Mouse (Mus musculus) hindbrain, embryonic 16.5 days (tissue): ENCODE results near the gene Ikzf4. TPM values are rescaled to one million over a fixed set of nuclear protein-coding genes. Genes with fewer than 3 reads are reported as not detected.
"Not testable (repeated sequence)": the region's sequence is repeated elsewhere in the genome, so short reads cannot be mapped to it uniquely, and the experiment has no call there.

ENCODE experiments used
- ATAC-seq: fragments of 200-750 bp; cut with Nextera tagmentation; 2 replicates; pipeline ENCODE4 v1.8.0; 2017; ENCODE audit warnings: moderate TSS enrichment, moderate library complexity
- H3K27ac ChIP-seq: fragments of 300-500 bp; sonication (generic); 2 replicates; pipeline ENCODE4 v1.5.1; 2014; ENCODE audit warnings: low read depth, mild to moderate bottlenecking, control low read depth, low read length, moderate library complexity
- H3K27me3 ChIP-seq: fragments of 300-500 bp; sonication (generic); replicated peaks from 2 replicates; pipeline ENCODE4 v1.6.1; 2014; ENCODE audit warnings: low read length; ENCODE audit not compliant: control insufficient read depth, insufficient read depth
- H3K36me3 ChIP-seq: fragments of 300-500 bp; sonication (generic); 2 replicates; pipeline ENCODE4 v1.6.1; 2014; ENCODE audit warnings: mild to moderate bottlenecking, low read length, moderate library complexity, mixed read lengths; ENCODE audit not compliant: control insufficient read depth, insufficient read depth
- H3K4me1 ChIP-seq: fragments of 300-500 bp; sonication (generic); 2 replicates; pipeline ENCODE4 v1.6.1; 2014; ENCODE audit warnings: low read depth, low read length; ENCODE audit not compliant: control insufficient read depth, insufficient read depth
- H3K4me2 ChIP-seq: fragments of 300-500 bp; sonication (generic); 2 replicates; pipeline ENCODE4 v1.6.1; 2014; ENCODE audit warnings: mild to moderate bottlenecking, low read length, control low read depth, moderate library complexity
- H3K4me3 ChIP-seq: fragments of 300-500 bp; sonication (generic); 2 replicates; pipeline ENCODE4 v1.5.1; 2014; ENCODE audit warnings: mild to moderate bottlenecking, low read length, control low read depth, moderate library complexity
- H3K9ac ChIP-seq: fragments of 300-500 bp; sonication (generic); 2 replicates; pipeline ENCODE4 v1.6.1; 2014; ENCODE audit warnings: low read depth, mild to moderate bottlenecking, control low read depth, low read length, moderate library complexity
- H3K9me3 ChIP-seq: fragments of 300-500 bp; sonication (generic); 2 replicates; pipeline ENCODE4 v1.6.1; 2014; ENCODE audit warnings: mild to moderate bottlenecking, low read length, moderate library complexity; ENCODE audit not compliant: control insufficient read depth
- WGBS: fragments of 180-500 bp; shearing (Covaris S2); extraction: QIAGEN DNeasy Blood & Tissue Kit; methylation state at CpG from one replicate; pipeline ENCODE4 v1.1.7; 2014; 5-methylcytosine and 5-hydroxymethylcytosine counted together
- polyA plus RNA-seq: library from polyadenylated mRNA; unstranded; fragments of >200 nt; fragmentation: Nextera tagmentation; extraction: Ambion mirVana; gene quantifications from 2 replicates; pipeline ENCODE4 v1.2.1, GENCODE M21; 2015

Ikzf4 gene
- polyA plus RNA-seq, 1 experiment from 2014 or later = 15.3 TPM

DNA sequence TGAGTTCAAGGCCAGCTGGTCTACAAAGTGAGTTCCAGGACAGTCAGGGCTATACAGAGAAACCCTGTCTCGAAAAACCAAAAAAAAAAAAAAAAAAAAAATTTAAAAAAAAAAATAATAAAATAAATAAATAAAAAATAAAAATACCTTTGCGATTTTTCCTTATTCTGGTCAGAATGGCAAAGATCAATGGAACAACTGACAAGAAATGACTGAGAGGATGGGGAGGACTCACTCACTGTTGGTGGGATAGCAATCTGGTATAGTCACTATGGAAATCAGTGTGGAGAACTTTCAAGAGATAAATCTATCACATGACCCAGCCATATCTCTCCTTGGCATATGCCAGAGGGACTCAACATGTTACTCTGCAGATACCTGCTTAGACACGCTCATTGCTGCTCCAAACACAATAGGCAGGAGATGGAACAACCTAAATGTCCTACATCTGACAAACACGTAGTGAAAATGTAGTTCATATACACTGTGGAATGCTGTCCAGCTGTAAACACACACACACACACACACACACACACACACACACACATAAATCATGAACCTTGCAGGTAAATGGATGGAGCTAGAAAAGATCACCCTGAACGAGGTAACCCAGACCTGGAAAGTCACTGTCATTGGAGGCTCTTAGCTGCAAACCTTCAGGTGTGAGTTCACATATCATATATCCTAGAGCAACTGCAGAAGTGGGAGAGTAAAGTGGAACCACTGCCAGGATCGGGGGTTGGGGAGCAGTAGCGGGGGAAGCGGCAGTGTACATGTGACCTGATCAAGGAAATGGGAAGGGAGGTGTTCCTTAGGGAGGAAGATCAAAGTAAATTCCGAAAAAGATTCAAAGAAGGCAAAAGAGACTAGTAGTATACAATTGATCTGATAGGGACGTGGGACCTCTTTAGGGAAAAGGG is 18.1 kb downstream of the Ikzf4 start:
- 87% methylated on average over 10 of the region's 10 CpGs for WGBS
- ATAC-seq = no peak; the same call in 1 of the 2 replicates
- H3K36me3 ChIP-seq = peaks cover 13% of the 10 kb centered on the region
- H3K4me2 ChIP-seq = no peak overlapping the region
- no peak overlapping the region for H3K27ac ChIP-seq
- no peaks in the 10 kb centered on the region for H3K9me3 ChIP-seq
- H3K4me1 ChIP-seq = peaks cover 7% of the 10 kb centered on the region
- H3K4me3 ChIP-seq = no peak overlapping the region
- H3K27me3 ChIP-seq = no peaks in the 10 kb centered on the region
- H3K9ac ChIP-seq = no peak overlapping the region

DNA sequence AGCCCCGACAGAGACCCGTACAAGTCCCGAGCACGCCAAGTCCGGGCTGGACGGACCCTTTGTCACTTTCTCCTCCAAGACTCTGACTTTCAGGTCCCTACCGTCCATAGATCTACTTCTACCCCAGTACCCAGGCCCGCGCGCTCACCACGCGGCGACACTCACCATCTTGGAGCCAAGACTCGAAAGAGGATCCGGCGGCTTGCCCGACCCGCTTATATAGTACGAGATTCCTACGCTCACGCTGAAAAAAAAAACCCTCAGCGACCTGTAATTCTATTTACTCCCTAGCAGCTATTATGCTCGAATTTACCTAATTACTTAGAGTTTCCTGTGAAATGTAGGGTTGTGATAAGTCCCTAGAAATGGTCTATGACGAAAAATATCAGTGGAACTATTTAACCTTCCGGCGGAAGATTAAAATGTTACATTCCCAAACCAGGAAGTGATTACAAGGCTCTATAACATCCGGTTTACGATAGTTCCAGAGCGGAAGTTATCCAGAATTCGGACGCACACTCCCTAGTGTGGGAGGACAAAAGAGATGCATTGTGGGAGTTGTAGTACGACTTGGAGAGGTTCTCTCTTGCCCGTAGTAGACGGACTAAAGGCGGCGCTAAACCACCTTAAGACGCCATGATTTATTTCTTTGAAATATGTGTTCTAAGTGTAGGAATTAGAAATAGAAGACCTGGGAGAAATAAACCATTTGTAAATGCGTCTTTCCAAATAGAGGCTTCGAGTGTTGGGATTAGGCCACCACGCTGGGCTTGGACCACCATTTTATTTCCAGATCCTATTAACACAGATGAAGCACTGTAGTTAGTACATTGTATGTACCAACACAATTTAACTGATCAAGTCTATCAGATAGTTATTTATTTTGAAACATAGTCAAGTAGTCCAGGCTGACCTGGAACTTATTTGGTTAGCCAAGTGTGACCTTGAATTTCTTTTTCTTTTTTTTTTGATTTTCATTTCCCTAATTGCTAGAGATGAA is 19.2 kb downstream of the Ikzf4 start, which contains the start of gene Rps26:
Gene Rps26 (minus strand): TSS at position 437 of the 1,000 bp plus-strand sequence.
- peak within 1 kb of the TSS; percentile 91 for H3K9ac ChIP-seq
- no peaks in the 10 kb centered on the region for H3K9me3 ChIP-seq
- WGBS = under 1% methylated on average over 40 of the region's 40 CpGs
- peak within 1 kb of the TSS; percentile 89 for H3K4me3 ChIP-seq
- peaks cover 7% of the 10 kb centered on the region for H3K4me1 ChIP-seq
- H3K27ac ChIP-seq = peak within 1 kb of the TSS; percentile 79
- ATAC-seq = peak; percentile 97
- H3K27me3 ChIP-seq = no peaks in the 10 kb centered on the region
- H3K36me3 ChIP-seq = peaks cover 13% of the 10 kb centered on the region
- H3K4me2 ChIP-seq = peak within 1 kb of the TSS; percentile 85

DNA sequence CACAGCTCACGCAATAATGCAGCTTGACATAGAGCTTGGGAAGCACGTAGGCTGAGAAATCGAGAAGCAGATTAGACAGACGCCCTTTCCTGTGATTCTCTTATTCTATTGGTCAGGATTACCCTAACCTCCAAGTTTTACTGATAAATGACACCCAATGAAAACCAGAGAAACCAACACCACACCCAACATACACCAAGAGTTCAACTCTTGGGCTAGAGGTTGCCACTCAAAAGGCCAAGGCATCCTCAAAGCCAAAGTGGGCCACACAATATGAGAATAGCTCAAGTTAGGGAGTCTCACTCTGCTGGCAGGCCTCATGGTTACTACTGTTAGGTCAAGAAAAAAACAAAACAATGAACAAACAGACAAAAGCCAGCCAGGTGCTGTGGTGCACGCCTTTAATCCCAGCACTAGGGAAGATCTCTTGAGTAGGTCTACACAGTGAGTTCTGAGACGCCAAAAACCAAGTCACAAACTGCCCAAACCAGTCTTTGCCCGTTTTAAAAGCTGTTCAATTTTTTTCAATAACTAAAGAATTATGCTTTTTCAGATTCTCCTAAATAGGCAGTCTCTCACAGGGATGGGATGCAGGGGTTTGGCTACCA is 20.4 kb downstream of the Ikzf4 start:
- no peak overlapping the region; the same call in 1 of the 2 replicates for H3K27ac ChIP-seq
- peak overlapping the region; percentile 85 for H3K4me2 ChIP-seq
- no peaks in the 10 kb centered on the region for H3K27me3 ChIP-seq
- peak overlapping the region; percentile 91 for H3K9ac ChIP-seq
- H3K4me1 ChIP-seq = peaks cover 7% of the 10 kb centered on the region
- peak overlapping the region; percentile 89 for H3K4me3 ChIP-seq
- peaks cover 13% of the 10 kb centered on the region for H3K36me3 ChIP-seq
- no peak for ATAC-seq
- WGBS = 50% methylated on average over 7 of the region's 7 CpGs
- H3K9me3 ChIP-seq = no peaks in the 10 kb centered on the region

DNA sequence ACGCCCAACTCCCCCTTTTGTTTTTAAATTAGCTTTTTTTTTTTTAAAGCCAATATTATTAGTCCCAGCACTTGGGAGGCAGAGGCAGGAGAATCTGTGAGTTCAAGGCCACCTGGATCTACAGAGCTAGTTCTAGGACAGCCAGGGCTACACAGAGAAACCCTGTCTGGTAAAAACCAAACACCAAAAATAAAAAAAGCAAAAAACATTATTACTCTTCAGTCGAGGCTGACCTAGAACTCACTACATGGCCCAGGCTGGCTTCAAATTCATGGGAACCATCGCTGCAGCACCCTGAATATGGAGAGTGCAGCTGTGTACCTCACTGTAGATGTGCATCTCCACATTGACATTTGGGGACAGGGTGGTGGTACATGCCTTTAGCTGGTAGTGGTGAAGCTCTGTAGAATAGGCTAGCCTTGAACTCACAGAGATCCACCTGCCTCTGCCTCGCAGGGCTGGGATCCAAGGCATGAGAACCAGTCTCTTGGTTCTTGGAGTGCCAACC is 22.6 kb downstream of the Ikzf4 start:
- ATAC-seq, H3K9ac ChIP-seq, H3K27me3 ChIP-seq, H3K9me3 ChIP-seq, H3K4me3 ChIP-seq, H3K4me1 ChIP-seq, H3K4me2 ChIP-seq, H3K27ac ChIP-seq: not testable (repeated sequence)
- H3K36me3 ChIP-seq = peaks cover 13% of the 10 kb centered on the region
- WGBS = 88% methylated on average over 4 of the region's 4 CpGs

DNA sequence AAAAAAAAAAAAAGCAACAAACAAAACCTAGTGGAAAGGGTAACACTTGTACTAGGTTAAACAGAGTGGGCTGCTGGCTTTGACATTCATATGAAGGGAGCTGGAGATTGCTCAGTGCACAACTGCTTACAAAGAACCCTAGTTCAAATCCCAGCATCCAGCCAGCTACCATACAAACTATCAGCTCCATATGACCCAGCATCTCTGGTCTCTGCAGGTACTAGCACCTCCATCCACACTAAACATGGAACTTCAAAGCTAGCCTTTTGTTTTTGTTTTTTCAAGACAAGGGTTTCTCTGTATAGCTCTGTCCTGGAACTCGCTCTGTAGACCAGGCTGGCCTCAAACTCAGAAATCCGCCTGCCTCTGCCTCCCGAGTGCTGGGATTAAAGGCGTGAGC is 23.1 kb downstream of the Ikzf4 start:
- Histone ChIP-seq H3K36me3 (peaks cover 13% of the 10 kb centered on the region), H3K27me3 (no peaks in the 10 kb centered on the region), H3K9me3 (no peaks in the 10 kb centered on the region), H3K27ac (no peak overlapping the region), H3K4me1 (peaks cover 7% of the 10 kb centered on the region), H3K4me3 (no peak overlapping the region), H3K9ac (no peak overlapping the region), H3K4me2 (no peak overlapping the region)
- ATAC-seq = no peak
- WGBS = 90% methylated on average over 4 of the region's 4 CpGs

DNA sequence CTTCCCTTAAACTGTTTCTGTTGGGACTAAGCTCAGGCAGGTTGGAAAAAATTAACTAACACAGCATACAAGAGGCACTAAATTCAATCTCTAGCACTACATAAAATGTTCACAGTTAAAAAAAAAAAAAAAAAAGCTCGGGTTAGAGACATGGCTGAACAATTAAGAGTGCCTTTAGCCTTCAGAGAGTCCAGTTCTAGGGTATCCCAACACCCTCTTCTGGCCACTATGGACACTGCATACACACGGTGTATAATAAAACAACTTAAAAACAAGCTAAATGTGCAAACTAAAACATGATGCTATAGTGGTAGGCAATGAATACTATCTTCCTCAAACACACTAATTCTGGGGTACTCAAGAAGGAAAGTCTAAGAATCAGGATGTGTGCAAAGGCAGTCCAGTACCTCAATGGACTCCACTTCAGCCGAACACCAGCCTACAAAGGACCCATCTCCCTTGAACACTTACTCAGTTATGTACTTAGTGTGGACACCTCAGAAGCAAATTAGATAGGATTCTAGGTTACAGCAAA is 23.7 kb downstream of the Ikzf4 start:
- no peak overlapping the region for H3K4me3 ChIP-seq
- no peak overlapping the region for H3K9ac ChIP-seq
- peaks cover 7% of the 10 kb centered on the region for H3K4me1 ChIP-seq
- no peaks in the 10 kb centered on the region for H3K9me3 ChIP-seq
- H3K27ac ChIP-seq = no peak overlapping the region
- ATAC-seq = no peak
- no peaks in the 10 kb centered on the region for H3K27me3 ChIP-seq
- peaks cover 13% of the 10 kb centered on the region for H3K36me3 ChIP-seq
- H3K4me2 ChIP-seq = no peak overlapping the region
- 84% methylated on average over 3 of the region's 3 CpGs for WGBS

DNA sequence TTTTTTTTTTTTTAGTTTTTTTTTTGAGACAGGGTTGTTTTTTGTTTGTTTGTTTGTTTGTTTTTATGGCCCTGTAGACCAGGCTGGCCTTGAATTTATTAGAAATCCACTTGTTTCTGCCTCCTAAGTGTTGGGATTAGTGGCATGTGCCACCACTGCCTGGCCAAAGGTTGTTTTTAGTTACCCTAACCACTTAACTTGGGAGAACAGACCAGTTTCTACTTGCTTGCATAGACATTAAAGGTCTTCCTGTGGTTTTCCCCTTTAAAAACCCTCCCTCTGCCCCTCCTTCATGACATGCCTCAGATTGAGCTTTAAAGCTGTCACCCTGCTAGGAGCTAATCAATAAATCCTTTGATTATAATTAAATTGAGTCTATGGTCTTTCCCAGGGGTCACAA is 25.6 kb downstream of the Ikzf4 start:
- Histone ChIP-seq H3K4me2 (no peak overlapping the region), H3K4me3 (no peak overlapping the region), H3K9me3 (no peaks in the 10 kb centered on the region), H3K27ac (no peak overlapping the region), H3K4me1 (peaks cover 3% of the 10 kb centered on the region), H3K36me3 (peaks cover 13% of the 10 kb centered on the region), H3K9ac (no peak overlapping the region), H3K27me3 (no peaks in the 10 kb centered on the region)
- no peak for ATAC-seq

DNA sequence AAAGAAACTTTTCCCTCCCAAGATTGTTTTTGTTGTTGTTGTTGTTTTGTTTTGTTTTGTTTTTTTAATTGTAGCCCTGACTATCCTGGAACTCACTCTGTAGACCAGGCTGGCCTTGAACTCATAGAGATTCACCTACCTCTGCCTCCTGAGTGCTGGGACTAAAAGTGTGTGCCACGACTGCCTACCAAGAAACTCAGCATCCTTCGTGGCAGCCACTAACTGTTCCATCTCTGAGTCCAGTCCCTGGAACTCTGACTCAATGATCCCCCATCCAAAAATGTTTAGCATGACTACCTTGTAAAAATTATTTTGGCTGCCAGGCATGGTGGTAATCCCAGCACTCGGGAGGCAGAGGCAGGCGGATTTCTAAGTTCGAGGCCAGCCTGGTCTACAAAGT is 26.6 kb downstream of the Ikzf4 start:
- H3K4me2 ChIP-seq, H3K9ac ChIP-seq, ATAC-seq, H3K9me3 ChIP-seq, H3K27ac ChIP-seq, H3K27me3 ChIP-seq, H3K4me1 ChIP-seq, H3K36me3 ChIP-seq, H3K4me3 ChIP-seq: not testable (repeated sequence)
- WGBS = 82% methylated on average over 5 of the region's 5 CpGs
